Mouse (Mus musculus): Measurements from ENCODE around the gene Fam161a. TPM values are rescaled to one million over a fixed set of nuclear protein-coding genes. Genes with fewer than 3 reads are reported as not detected.

Fam161a gene
- polyA plus RNA-seq, 1 experiment from 2014 or later, result 5.4 TPM

Other genes starting within 250 kb of the Fam161a start
- gene B3gnt2, start 146.6 kb upstream of the Fam161a start, polyA plus RNA-seq (2015; fragmentation: Nextera tagmentation; extraction: Ambion mirVana), result 1.6 and 3.5 TPM in 2 replicates
- gene Zrsr1, start 35.5 kb upstream of the Fam161a start, polyA plus RNA-seq (2015; fragmentation: Nextera tagmentation; extraction: Ambion mirVana), result 6.1 and 7.1 TPM in 2 replicates
- 2.9 and 5.7 TPM in 2 replicates for gene Gm28048, start 25.4 kb upstream of the Fam161a start, polyA plus RNA-seq (2015; fragmentation: Nextera tagmentation; extraction: Ambion mirVana)
- gene Commd1, start 25.1 kb upstream of the Fam161a start, polyA plus RNA-seq (2015; fragmentation: Nextera tagmentation; extraction: Ambion mirVana), result 248 and 268 TPM in 2 replicates
- 276 and 291 TPM in 2 replicates for gene Cct4, start 17.0 kb upstream of the Fam161a start, polyA plus RNA-seq (2015; fragmentation: Nextera tagmentation; extraction: Ambion mirVana)
- 69.7 and 80.6 TPM in 2 replicates for gene Xpo1, start 248.5 kb downstream of the Fam161a start, polyA plus RNA-seq (2015; fragmentation: Nextera tagmentation; extraction: Ambion mirVana)